Mouse (Mus musculus): ENCODE measurements around the gene Tead4.
A peak's percentile ranks its signal among the peaks of the same experiment; 100 is the strongest.

GRCm38 (mm10) chr6:128183521-128183920 lies 117.1 kb downstream of the Tead4 start:
- 0 out of 2 replicates have a peak, but pooled peaks have one; percentile 23 for TF ChIP-seq CTCF (IDR thresholded peaks at IDR 0.05; ENCODE audit: low read depth)
- TF ChIP-seq EP300 (IDR thresholded peaks at IDR 0.05; ENCODE audit: low read depth): no peak

Data from liver, postnatal 0 days (tissue).